Mouse (Mus musculus) cerebellum, adult (tissue): ENCODE measurements at regions not wholly inside any gene's neighbourhood (a gene's known extent, or its start where the extent isn't known, plus 50 kb on each side); places are given as distances from the start of the nearest gene placed in this dataset.

Experiments
- ATAC-seq: cut with Nextera tagmentation; 2 replicates; pipeline ENCODE4 v1.9.2; 2017; ENCODE audit warnings: mild to moderate bottlenecking, moderate library complexity, mixed read lengths; ENCODE audit not compliant: insufficient number of reproducible peaks, low FRiP score, low TSS enrichment

- ATAC-seq, result no peak
Observed at GRCm38 (mm10) chr16:78052133-78052532, 249.2 kb upstream of the Cxadr start.

GRCm38 (mm10) chr16:78040149-78040920 is 261.0 kb upstream of the Cxadr start:
- no peak for ATAC-seq

- no peak for ATAC-seq
Observed at GRCm38 (mm10) chr16:78019605-78020285, 281.5 kb upstream of the Cxadr start.

- no peak for ATAC-seq
Observed at GRCm38 (mm10) chr16:78015401-78015800, 285.9 kb upstream of the Cxadr start.

GRCm38 (mm10) chr16:78013049-78013819 is 288.1 kb upstream of the Cxadr start:
- ATAC-seq, result no peak

GRCm38 (mm10) chr16:78004016-78004415 is 297.3 kb upstream of the Cxadr start:
- ATAC-seq, result no peak

GRCm38 (mm10) chr16:77992986-77993385 is 308.3 kb upstream of the Cxadr start:
- ATAC-seq, result no peak

GRCm38 (mm10) chr16:77989791-77990325 is 311.4 kb upstream of the Cxadr start:
- ATAC-seq, result no peak

GRCm38 (mm10) chr16:77989139-77989538 is 312.1 kb upstream of the Cxadr start:
- ATAC-seq, result no peak

- ATAC-seq, result no peak
Observed at GRCm38 (mm10) chr16:77986884-77987529, 314.3 kb upstream of the Cxadr start.

GRCm38 (mm10) chr16:77948785-77949184 is 346.9 kb upstream of the Gm11146 start:
- no peak for ATAC-seq

- no peak for ATAC-seq
Observed at GRCm38 (mm10) chr16:77945442-77945841, 343.5 kb upstream of the Gm11146 start.

GRCm38 (mm10) chr16:77931025-77931723 is 329.3 kb upstream of the Gm11146 start:
- no peak for ATAC-seq

GRCm38 (mm10) chr16:77914160-77915070 is 312.5 kb upstream of the Gm11146 start:
- ATAC-seq, result no peak

- ATAC-seq, result no peak
Observed at GRCm38 (mm10) chr16:77894247-77894646, 292.4 kb upstream of the Gm11146 start.

- ATAC-seq, result no peak
Observed at GRCm38 (mm10) chr16:77893690-77894089, 291.8 kb upstream of the Gm11146 start.

- ATAC-seq, result no peak
Observed at GRCm38 (mm10) chr16:77892731-77893130, 290.8 kb upstream of the Gm11146 start.

- peak; percentile 77 for ATAC-seq
Observed at GRCm38 (mm10) chr16:77889348-77889747, 287.5 kb upstream of the Gm11146 start.
